Mouse (Mus musculus) forebrain, embryonic 12.5 days (tissue): Measurements from ENCODE around the gene Ccnj. TPM values are rescaled to one million over a fixed set of nuclear protein-coding genes. Genes with fewer than 3 reads are reported as not detected.

Source experiments
- ATAC-seq: fragments of 200-750 bp; cut with Nextera tagmentation; 2 replicates; pipeline ENCODE4 v1.8.0; 2017; ENCODE audit warnings: moderate TSS enrichment; ENCODE audit not compliant: low FRiP score
- H3K27ac ChIP-seq: fragments of 300-500 bp; sonication (generic); 2 replicates; pipeline ENCODE4 v1.5.1; 2016; ENCODE audit warnings: mild to moderate bottlenecking
- H3K27me3 ChIP-seq: fragments of 300-500 bp; sonication (generic); 2 replicates; pipeline ENCODE4 v1.6.1; 2016; ENCODE audit warnings: mild to moderate bottlenecking
- H3K36me3 ChIP-seq: fragments of 300-500 bp; sonication (generic); replicated peaks from 2 replicates; pipeline ENCODE4 v1.6.1; 2016; ENCODE audit warnings: mild to moderate bottlenecking
- H3K4me1 ChIP-seq: fragments of 300-500 bp; sonication (generic); 2 replicates; pipeline ENCODE4 v1.6.1; 2016
- H3K4me2 ChIP-seq: fragments of 300-500 bp; sonication (generic); 2 replicates; pipeline ENCODE4 v1.6.1; 2016; ENCODE audit warnings: mild to moderate bottlenecking, moderate library complexity
- H3K4me3 ChIP-seq: fragments of 300-500 bp; sonication (generic); replicated peaks from 2 replicates; pipeline ENCODE4 v1.5.1; 2016; ENCODE audit warnings: mild to moderate bottlenecking
- H3K9ac ChIP-seq: fragments of 300-500 bp; sonication (generic); 2 replicates; pipeline ENCODE4 v1.6.1; 2016; ENCODE audit warnings: mild to moderate bottlenecking
- H3K9me3 ChIP-seq: fragments of 300-500 bp; sonication (generic); 2 replicates; pipeline ENCODE4 v1.6.1; 2016
- WGBS: fragments of 180-500 bp; shearing (Covaris S2); methylation state at CpG from one replicate; pipeline ENCODE4 v1.1.7; 2016; 5-methylcytosine and 5-hydroxymethylcytosine counted together
- polyA plus RNA-seq: library from polyadenylated mRNA; unstranded; fragments of >200 nt; fragmentation: Nextera tagmentation; extraction: Ambion mirVana; gene quantifications from 2 replicates; pipeline ENCODE4 v1.2.1, GENCODE M21; 2016

Ccnj gene
- polyA plus RNA-seq, 1 experiment from 2014 or later: 39.2 TPM

DNA sequence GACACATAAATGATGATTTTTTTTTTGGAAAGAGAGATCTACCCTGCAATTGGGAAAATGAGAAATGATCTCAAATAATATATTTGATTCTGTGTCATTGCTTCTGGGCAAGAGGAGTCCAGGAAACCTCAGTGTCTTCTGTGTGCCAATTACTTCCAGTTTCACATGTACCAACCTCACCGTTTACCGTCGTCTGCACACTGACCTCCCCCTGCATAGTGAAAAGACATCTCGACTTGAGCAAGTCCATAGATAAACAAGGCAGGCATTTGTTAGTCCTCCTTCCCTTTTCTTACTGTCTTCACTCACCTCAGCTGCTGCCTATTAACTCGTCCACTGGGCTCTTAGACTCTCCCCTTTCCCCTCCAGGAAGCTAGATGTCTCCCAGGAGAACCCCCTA lies 5.4 kb upstream of the Ccnj start:
- no peaks in the 10 kb centered on the region for H3K9me3 ChIP-seq
- H3K4me2 ChIP-seq: no peak overlapping the region
- H3K27ac ChIP-seq: no peak overlapping the region
- H3K9ac ChIP-seq: no peak overlapping the region
- no peak overlapping the region for H3K4me3 ChIP-seq
- no peaks in the 10 kb centered on the region for H3K27me3 ChIP-seq
- 76% methylated on average over 5 of the region's 5 CpGs for WGBS
- H3K4me1 ChIP-seq: peaks cover 6% of the 10 kb centered on the region
- no peaks in the 10 kb centered on the region for H3K36me3 ChIP-seq
- no peak for ATAC-seq

GRCm38 (mm10) chr19:40826735-40827134 lies 4.3 kb upstream of the Ccnj start:
- H3K4me2 ChIP-seq: no peak overlapping the region
- H3K36me3 ChIP-seq: no peaks in the 10 kb centered on the region
- H3K9me3 ChIP-seq: no peaks in the 10 kb centered on the region
- 80% methylated on average over 7 of the region's 7 CpGs for WGBS
- no peak overlapping the region for H3K9ac ChIP-seq
- H3K4me1 ChIP-seq: peaks cover 7% of the 10 kb centered on the region
- H3K4me3 ChIP-seq: no peak overlapping the region
- no peaks in the 10 kb centered on the region for H3K27me3 ChIP-seq
- no peak overlapping the region for H3K27ac ChIP-seq
- ATAC-seq: no peak

DNA sequence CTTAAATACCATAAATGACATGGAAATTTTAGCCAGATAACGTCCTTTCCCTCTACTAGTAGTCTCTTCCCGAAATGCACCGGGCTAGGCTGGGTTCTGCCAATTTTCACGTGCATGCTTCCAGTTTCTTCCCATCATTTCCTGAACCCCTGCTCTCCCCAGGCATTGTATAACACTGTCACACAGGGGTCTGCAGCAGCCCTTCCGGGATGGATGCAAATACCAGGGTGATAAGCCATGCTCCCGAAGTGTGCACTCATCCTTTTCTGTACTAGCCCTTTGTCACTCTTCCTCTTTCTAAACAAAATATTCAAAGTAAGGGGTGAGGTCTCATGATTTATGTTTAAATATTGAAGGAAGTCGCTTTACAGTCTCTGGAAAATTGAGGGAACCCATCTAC lies 881 bp upstream of the Ccnj start:
- H3K4me2 ChIP-seq: peak overlapping the region; percentile 84
- no peaks in the 10 kb centered on the region for H3K36me3 ChIP-seq
- WGBS: 65% methylated on average over 7 of the region's 7 CpGs
- no peaks in the 10 kb centered on the region for H3K9me3 ChIP-seq
- peaks cover 39% of the 10 kb centered on the region for H3K4me1 ChIP-seq
- ATAC-seq: no peak
- no peaks in the 10 kb centered on the region for H3K27me3 ChIP-seq
- peak overlapping the region; percentile 99 for H3K9ac ChIP-seq
- H3K27ac ChIP-seq: peak overlapping the region; percentile 96
- peak overlapping the region; percentile 90 for H3K4me3 ChIP-seq

DNA sequence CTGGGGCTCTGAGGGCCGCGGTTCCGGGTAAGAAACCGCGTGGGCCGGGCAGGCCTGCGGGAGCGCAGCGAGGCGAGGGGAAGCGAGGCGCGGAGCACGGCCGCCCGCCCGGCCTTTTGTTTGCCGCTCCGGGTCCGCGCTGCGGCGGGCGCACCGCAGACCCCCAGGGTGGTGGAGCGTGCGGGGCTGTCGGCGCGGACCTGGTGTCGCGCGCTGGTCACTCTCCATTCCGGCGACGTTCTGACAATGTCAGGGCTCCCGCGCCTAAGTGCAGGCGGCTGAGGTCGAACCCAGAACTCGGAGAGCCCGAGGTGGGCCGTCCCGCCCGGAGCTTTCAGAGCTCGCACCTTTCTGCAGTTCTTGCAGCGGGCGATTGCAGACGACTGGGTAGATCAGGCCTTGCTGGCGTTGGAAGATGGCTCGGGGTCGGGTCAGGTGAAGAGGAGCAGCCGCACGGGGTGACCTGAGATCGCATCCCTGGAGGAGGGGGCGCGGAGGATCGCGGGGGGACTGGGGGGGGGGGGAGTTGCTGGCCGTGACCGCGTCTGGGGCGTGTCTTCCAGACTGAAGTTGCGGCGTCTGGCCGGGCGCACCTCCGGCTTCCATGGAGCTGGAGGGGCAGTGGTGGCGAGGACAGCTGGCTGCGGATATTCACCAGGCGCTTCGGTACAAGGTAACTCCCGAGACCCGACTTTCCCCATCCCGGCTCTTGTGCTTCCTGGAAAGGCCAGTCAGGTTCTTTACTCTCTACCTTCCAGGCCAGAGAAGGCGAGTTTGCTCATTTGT lies 530 bp downstream of the Ccnj start:
- peaks cover under 1% of the 10 kb centered on the region for H3K36me3 ChIP-seq
- peak overlapping the region; percentile 96 for H3K27ac ChIP-seq
- ATAC-seq: peak; percentile 78
- H3K4me3 ChIP-seq: peak overlapping the region; percentile 90
- H3K4me2 ChIP-seq: peak overlapping the region; percentile 84
- WGBS: under 1% methylated on average over 67 of the region's 76 CpGs
- H3K4me1 ChIP-seq: peaks cover 43% of the 10 kb centered on the region
- H3K9me3 ChIP-seq: no peaks in the 10 kb centered on the region
- no peaks in the 10 kb centered on the region for H3K27me3 ChIP-seq
- H3K9ac ChIP-seq: peak overlapping the region; percentile 99

- H3K9ac ChIP-seq: peak overlapping the region; percentile 99
- H3K4me3 ChIP-seq: peak overlapping the region; percentile 90
- H3K27ac ChIP-seq: 0 out of 2 replicates have a peak overlapping the region, but pooled peaks have one; percentile 96
- peak overlapping the region; percentile 84 for H3K4me2 ChIP-seq
- H3K27me3 ChIP-seq: no peaks in the 10 kb centered on the region
- 35% methylated on average over 5 of the region's 5 CpGs for WGBS
- H3K9me3 ChIP-seq: no peaks in the 10 kb centered on the region
- H3K4me1 ChIP-seq: peaks cover 43% of the 10 kb centered on the region
- peaks cover 8% of the 10 kb centered on the region for H3K36me3 ChIP-seq
- no peak for ATAC-seq
Measured at GRCm38 (mm10) chr19:40832361-40832760, 1.3 kb downstream of the Ccnj start.

DNA sequence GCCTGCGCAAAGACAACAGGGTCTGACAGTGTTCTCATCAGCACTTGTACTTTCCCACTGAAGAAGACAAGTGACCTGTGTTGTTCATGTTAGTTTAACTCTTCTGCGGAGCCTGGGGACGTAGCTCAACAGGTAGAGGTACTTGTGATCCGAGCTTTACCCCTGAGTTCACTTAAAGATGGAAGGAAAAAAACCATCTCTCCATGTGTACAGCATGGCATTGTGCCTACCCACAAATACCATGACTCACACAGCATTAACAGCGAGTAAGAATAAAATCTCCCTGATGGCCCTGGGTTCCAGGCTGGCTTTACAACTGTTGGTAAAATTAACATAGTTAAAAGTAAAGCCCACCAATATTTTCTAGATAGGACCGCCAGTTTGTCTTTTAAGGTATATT lies 3.4 kb downstream of the Ccnj start:
- Histone ChIP-seq H3K4me3 (no peak overlapping the region), H3K27ac (no peak overlapping the region), H3K9ac (no peak overlapping the region), H3K9me3 (no peaks in the 10 kb centered on the region), H3K36me3 (peaks cover 28% of the 10 kb centered on the region), H3K27me3 (no peaks in the 10 kb centered on the region), H3K4me2 (no peak overlapping the region; the same call in 1 of the 2 replicates), H3K4me1 (peaks cover 43% of the 10 kb centered on the region)
- 94% methylated on average over 6 of the region's 6 CpGs for WGBS
- no peak for ATAC-seq

- no peaks in the 10 kb centered on the region for H3K27me3 ChIP-seq
- WGBS: 94% methylated on average over 7 of the region's 7 CpGs
- no peak overlapping the region for H3K4me3 ChIP-seq
- H3K4me2 ChIP-seq: no peak overlapping the region
- H3K9ac ChIP-seq: no peak overlapping the region
- ATAC-seq: no peak
- H3K36me3 ChIP-seq: peaks cover 60% of the 10 kb centered on the region
- no peak overlapping the region for H3K27ac ChIP-seq
- H3K9me3 ChIP-seq: no peaks in the 10 kb centered on the region
- peaks cover 24% of the 10 kb centered on the region for H3K4me1 ChIP-seq
Measured at GRCm38 (mm10) chr19:40838205-40838604, 7.1 kb downstream of the Ccnj start.

- Histone ChIP-seq H3K4me2 (no peak overlapping the region), H3K36me3 (peaks cover 81% of the 10 kb centered on the region), H3K9me3 (no peaks in the 10 kb centered on the region), H3K4me3 (no peak overlapping the region), H3K27me3 (no peaks in the 10 kb centered on the region), H3K27ac (no peak overlapping the region), H3K9ac (no peak overlapping the region), H3K4me1 (peaks cover 3% of the 10 kb centered on the region; the same call in 1 of the 2 replicates)
- ATAC-seq: no peak
- WGBS: 94% methylated on average over 6 of the region's 6 CpGs
Measured at GRCm38 (mm10) chr19:40840303-40840702, 9.2 kb downstream of the Ccnj start.

DNA sequence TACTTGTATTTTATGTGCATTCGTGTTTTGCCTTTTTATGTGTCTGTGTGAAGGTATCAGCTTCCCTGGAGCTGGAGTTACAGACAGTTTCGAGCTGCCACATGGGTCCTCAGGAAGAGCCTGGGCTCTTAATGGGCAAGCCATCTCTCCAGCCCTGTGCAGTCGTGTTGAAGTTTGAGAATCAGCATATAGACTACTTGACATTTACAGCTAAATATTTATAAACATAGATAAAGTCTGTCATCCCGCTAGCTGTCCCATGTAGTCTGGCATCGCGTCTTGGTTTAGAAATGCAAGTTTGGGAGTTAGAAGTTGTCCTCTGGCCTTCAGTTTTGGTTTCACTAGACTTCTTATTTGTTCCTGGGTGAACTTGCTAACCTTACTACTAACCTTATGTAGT lies 10.0 kb downstream of the Ccnj start:
- Histone ChIP-seq H3K4me3 (no peak overlapping the region), H3K4me1 (no peaks in the 10 kb centered on the region), H3K4me2 (no peak overlapping the region), H3K9me3 (no peaks in the 10 kb centered on the region), H3K36me3 (peaks cover 89% of the 10 kb centered on the region), H3K27ac (no peak overlapping the region), H3K9ac (no peak overlapping the region), H3K27me3 (no peaks in the 10 kb centered on the region)
- WGBS: 91% methylated on average over 6 of the region's 6 CpGs
- ATAC-seq: no peak

DNA sequence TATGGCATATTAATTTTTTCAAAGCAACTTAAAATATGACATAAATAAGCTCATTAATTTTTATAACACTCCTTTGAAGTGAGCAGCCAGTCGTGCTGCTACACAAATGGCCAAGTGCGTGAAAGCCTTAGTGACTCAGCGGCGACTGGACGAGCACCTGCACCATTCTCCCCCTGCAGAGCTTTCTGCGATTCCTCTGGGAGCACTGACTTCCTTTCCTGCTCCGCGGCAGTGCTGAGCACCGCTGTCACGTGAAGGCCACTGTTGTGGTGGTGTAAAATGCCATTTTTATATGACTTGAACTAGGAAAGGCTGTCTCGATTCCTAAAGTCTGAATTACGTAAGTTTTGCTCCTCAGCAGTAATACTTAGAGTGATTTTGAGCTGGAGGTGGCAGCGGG lies 10.5 kb downstream of the Ccnj start:
- peaks cover 92% of the 10 kb centered on the region for H3K36me3 ChIP-seq
- no peak for ATAC-seq
- no peak overlapping the region for H3K4me3 ChIP-seq
- H3K27me3 ChIP-seq: no peaks in the 10 kb centered on the region
- H3K27ac ChIP-seq: no peak overlapping the region
- H3K4me2 ChIP-seq: no peak overlapping the region
- 92% methylated on average over 13 of the region's 13 CpGs for whole genome bisulfite sequencing
- H3K9ac ChIP-seq: no peak overlapping the region
- H3K9me3 ChIP-seq: no peaks in the 10 kb centered on the region
- no peaks in the 10 kb centered on the region for H3K4me1 ChIP-seq

GRCm38 (mm10) chr19:40844731-40845130 lies 13.7 kb downstream of the Ccnj start:
- WGBS: 98% methylated on average over 13 of the region's 13 CpGs
- Histone ChIP-seq H3K4me3 (no peak overlapping the region), H3K27ac (no peak overlapping the region), H3K9me3 (no peaks in the 10 kb centered on the region), H3K27me3 (no peaks in the 10 kb centered on the region), H3K9ac (no peak overlapping the region), H3K4me2 (no peak overlapping the region), H3K36me3 (peaks cover 89% of the 10 kb centered on the region), H3K4me1 (no peaks in the 10 kb centered on the region)
- no peak for ATAC-seq

DNA sequence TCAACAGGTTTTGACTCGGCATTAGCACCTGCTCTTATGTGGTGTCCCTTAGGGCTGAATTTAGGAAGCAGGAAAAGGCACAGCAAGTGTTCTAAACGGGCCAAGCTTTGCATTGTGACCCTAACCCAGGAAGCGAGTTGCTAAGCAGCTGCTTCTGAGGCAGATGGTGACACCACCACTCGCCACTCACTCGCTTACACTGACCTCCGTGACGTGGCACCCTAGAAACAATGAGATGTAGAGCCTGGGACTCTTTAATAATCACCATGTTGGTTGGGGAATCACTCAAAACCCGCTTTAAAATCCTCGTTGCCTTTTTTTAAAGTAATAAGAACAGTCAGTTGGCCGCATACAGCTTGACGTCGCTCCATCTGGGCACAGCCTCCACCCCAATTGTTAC lies 18.3 kb downstream of the Ccnj start:
- H3K27ac ChIP-seq: 0 out of 2 replicates have a peak overlapping the region, but pooled peaks have one; percentile 25
- H3K36me3 ChIP-seq: peaks cover 59% of the 10 kb centered on the region
- no peaks in the 10 kb centered on the region for H3K27me3 ChIP-seq
- H3K9ac ChIP-seq: no peak overlapping the region
- WGBS: 83% methylated on average over 12 of the region's 12 CpGs
- no peaks in the 10 kb centered on the region for H3K4me1 ChIP-seq
- H3K4me3 ChIP-seq: no peak overlapping the region
- no peak overlapping the region for H3K4me2 ChIP-seq
- H3K9me3 ChIP-seq: no peaks in the 10 kb centered on the region
- no peak for ATAC-seq

DNA sequence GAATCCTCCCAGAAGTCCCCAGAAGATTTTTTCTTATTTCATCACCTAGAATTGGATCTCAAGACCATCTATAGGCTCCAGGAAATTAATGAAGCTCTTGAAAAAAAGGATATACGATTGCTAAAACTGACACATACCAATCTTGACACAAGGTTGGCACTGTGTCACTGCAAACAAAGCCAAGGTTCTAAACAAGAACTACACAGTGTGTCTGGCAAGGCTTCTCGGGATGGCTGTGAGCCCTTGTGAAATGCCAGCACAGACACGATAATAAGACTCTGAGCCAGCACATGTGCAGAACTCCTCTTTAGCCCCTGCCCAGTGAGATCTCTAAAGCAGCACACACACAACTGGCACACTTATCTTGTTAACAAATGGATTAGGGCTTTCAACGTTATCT lies 28.5 kb downstream of the Ccnj start:
- Histone ChIP-seq H3K27ac (no peak overlapping the region), H3K4me2 (no peak overlapping the region), H3K4me1 (no peaks in the 10 kb centered on the region), H3K4me3 (no peak overlapping the region), H3K27me3 (peaks cover 9% of the 10 kb centered on the region), H3K36me3 (no peaks in the 10 kb centered on the region), H3K9me3 (no peaks in the 10 kb centered on the region), H3K9ac (no peak overlapping the region)
- ATAC-seq: no peak
- 66% methylated on average over 4 of the region's 4 CpGs for WGBS
